Mouse (Mus musculus) heart, postnatal 36 days (tissue): ENCODE results near the gene Anks3. TPM values are rescaled to one million over a fixed set of nuclear protein-coding genes. Genes with fewer than 3 reads are reported as not detected.

Experiments
- DNase-seq, 2 experiments: peaks; one replicate each; pipeline ENCODE4 v3.0.0; 2021 to 2022
- intact Hi-C: fragments of 180-260 bp; cut with DNase I; formaldehyde crosslinking; loops from one replicate; pipeline ENCODE4 v1.15.1; 2025
- total RNA-seq, 2 experiments: library from RNA; stranded (reverse); gene quantifications; 2 replicates each; pipeline ENCODE4 v1.2.3; 2021

The Anks3 gene
- total RNA-seq, 2 experiments from 2014 or later, result 12.4 to 12.9 TPM

- no peak for DNase-seq
- intact Hi-C loops, result no loop called here
Measured at GRCm38 (mm10) chr16:4903491-4904102, 60.4 kb downstream of the Anks3 start.

DNA sequence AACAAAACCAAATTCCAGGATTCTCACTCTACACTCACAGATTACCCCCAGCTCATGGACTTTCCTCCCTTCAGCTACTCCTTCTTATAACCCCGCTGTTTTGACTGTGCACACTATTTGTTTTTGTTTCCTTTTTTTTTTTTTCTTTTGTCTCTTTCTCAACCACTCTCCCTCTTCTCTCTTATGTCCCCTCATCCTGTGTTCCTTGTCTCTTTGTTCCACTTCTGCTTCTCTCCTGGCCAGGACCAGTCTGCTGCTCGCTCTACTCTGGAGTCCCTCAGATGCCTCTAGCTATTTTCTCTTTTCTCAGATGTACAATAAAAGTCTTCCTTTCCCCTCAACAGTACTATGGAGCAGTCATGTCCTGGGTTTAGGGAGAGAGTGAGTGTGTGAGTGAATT, 61.6 kb downstream of the Anks3 start:
- no peak for DNase-seq
- intact Hi-C loops, result no loop called here

GRCm38 (mm10) chr16:4901167-4901566, 62.8 kb downstream of the Anks3 start:
- DNase-seq, result no peak
- intact Hi-C loops, result no loop called here

GRCm38 (mm10) chr16:4899711-4900110, 64.3 kb downstream of the Anks3 start:
- DNase-seq, result no peak
- intact Hi-C loops, result no loop called here

GRCm38 (mm10) chr16:4898881-4899280, 65.1 kb downstream of the Anks3 start:
- intact Hi-C loops, result no loop called here
- no peak for DNase-seq

- intact Hi-C loops, result no loop called here
- no peak for DNase-seq
Measured at GRCm38 (mm10) chr16:4897146-4897730, 66.8 kb downstream of the Anks3 start.

- peak; percentile 56 to 71 for DNase-seq
- intact Hi-C loops, result no loop called here
Measured at GRCm38 (mm10) chr16:4896249-4897027, 67.6 kb downstream of the Anks3 start.

GRCm38 (mm10) chr16:4894201-4894908, 69.7 kb downstream of the Anks3 start:
- DNase-seq, result no peak
- intact Hi-C loops, result no loop called here

DNA sequence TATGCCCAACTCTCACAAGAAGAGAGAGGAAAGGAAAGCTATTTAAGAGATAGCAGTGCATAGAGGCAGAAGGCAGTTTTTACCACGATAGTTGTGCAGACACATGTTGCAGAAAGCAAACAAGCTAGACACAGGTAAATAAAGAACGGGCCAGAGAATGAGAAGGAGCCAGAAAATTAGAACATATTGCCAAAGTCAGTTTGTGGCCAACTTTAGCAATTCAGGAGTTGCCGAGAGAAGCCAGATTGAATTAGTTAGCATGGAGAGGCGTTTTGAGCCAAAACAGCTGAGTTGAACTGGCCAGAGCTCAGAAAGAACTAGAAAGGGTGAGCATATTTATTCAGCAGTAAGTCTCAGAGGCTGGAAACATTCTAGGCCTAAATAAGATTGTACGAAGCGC, 71.8 kb downstream of the Anks3 start:
- intact Hi-C loops, result no loop called here
- DNase-seq, result no peak

Other genes starting within 250 kb of the Anks3 start
- gene Nmral1, start 244.8 kb downstream of the Anks3 start, total RNA-seq, result 1 to 10 TPM; 2.8 to 3.4 TPM
- 10 to 100 TPM; 72.2 to 88.2 TPM for gene Hmox2, start 237.8 kb downstream of the Anks3 start, total RNA-seq
- gene Cdip1, start 173.9 kb downstream of the Anks3 start, total RNA-seq, result 10 to 100 TPM; 59.0 to 66.1 TPM
- not detected for gene 4930562C15Rik, start 128.8 kb downstream of the Anks3 start, total RNA-seq
- 10 to 100 TPM; 20.0 to 21.6 TPM for gene Ubald1, start 83.9 kb downstream of the Anks3 start, total RNA-seq
- gene Mgrn1, start 78.0 kb downstream of the Anks3 start, total RNA-seq, result 100 to 1,000 TPM; 154 to 155 TPM
- gene Nudt16l1, start 25.4 kb downstream of the Anks3 start, total RNA-seq, result 10 to 100 TPM; 20.5 to 21.3 TPM
- gene Sept12, start 33.6 kb upstream of the Anks3 start, total RNA-seq, result not detected
- gene Smim22, start 43.1 kb upstream of the Anks3 start, total RNA-seq, result not detected
- 10 to 100 TPM; 16.2 to 19.7 TPM for gene Rogdi, start 49.3 kb upstream of the Anks3 start, total RNA-seq
- gene Glyr1, start 85.7 kb upstream of the Anks3 start, total RNA-seq, result 10 to 100 TPM; 43.8 to 46.0 TPM
- 10 to 100 TPM; 26.4 to 28.5 TPM for gene Ubn1, start 85.9 kb upstream of the Anks3 start, total RNA-seq
- gene Ppl, start 168.2 kb upstream of the Anks3 start, total RNA-seq, result 1 to 10 TPM; 4.9 to 6.7 TPM
- gene Sec14l5, start 182.9 kb upstream of the Anks3 start, total RNA-seq, result under 1 TPM; 0.51 to 0.78 TPM
- gene Nagpa, start 239.8 kb upstream of the Anks3 start, total RNA-seq, result 10 to 100 TPM; 13.4 to 14.5 TPM